ENCODE assay signal across 32 mouse cellular contexts in the genomic region with DNA sequence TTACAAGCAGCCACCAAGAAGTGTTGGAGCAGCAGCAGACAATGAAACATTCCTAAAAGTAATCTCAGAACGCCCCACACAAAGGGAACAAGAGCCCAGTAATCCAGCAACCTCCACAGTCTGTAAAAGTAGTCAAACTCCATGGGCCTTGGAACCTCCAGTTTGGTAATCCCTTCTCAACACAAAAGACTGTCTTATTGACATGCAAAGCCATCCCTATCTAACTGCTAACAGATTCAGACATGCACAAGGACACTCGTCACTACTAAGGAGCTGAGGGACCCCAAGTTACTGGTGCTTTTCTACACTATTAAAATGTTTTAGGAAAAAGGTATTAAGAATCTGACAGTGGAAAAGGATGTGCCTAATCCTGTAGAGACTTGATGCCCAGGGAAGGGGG. TPM values are rescaled to one million over a fixed set of nuclear protein-coding genes. Genes with fewer than 3 reads are reported as not detected.
DNase-seq lines count a peak whose midpoint lies in the region; ATAC-seq and TF ChIP-seq lines count a peak whose summit lies in the region.
"Had no signal": no experiment of that assay in that cellular context is flagged by ENCODE, and none has a peak within 500 bp of the region (broad histone marks: within the 10 kb centered on the region; RNA-seq: fewer than 3 reads in every experiment).

No protein-coding gene starts in this region.

- H3K27me3 ChIP-seq in forebrain, postnatal 0 days (ENCODE audit: insufficient read depth, low read length), result no peaks in the 10 kb centered on the region
- H3K27me3 ChIP-seq in forebrain, embryonic 16.5 days (replicated peaks; ENCODE audit: control insufficient read depth, insufficient read depth, low read length), result no peaks in the 10 kb centered on the region
- H3K27me3 ChIP-seq in midbrain, embryonic 11.5 days (ENCODE audit: control insufficient read depth, insufficient read depth, low read length), result no peaks in the 10 kb centered on the region
- no peaks in the 10 kb centered on the region for H3K27me3 ChIP-seq in midbrain, embryonic 16.5 days (ENCODE audit: control insufficient read depth, insufficient read depth, low read depth, low read length)
- no peaks in the 10 kb centered on the region for H3K27me3 ChIP-seq in stomach, postnatal 0 days (ENCODE audit: control insufficient read depth, insufficient read depth, low read length)
- H3K27me3 ChIP-seq: CH12.LX; embryonic facial prominence, embryonic 12.5 days; heart, embryonic 13.5 days; liver, embryonic 12.5 days; neural tube, embryonic 12.5 days had no signal

- no peak for TF ChIP-seq CTCF in forebrain, postnatal 0 days (IDR thresholded peaks at IDR 0.05; ENCODE audit: low read depth)
- no peak for TF ChIP-seq CTCF in stomach, postnatal 0 days (IDR thresholded peaks at IDR 0.05; ENCODE audit: low read depth)

- no peak overlapping the region; the same call in 1 of the 2 replicates for H3K27ac ChIP-seq in forebrain, postnatal 0 days (ENCODE audit: low read depth, low read length)
- no peak overlapping the region for H3K27ac ChIP-seq in forebrain, embryonic 16.5 days (ENCODE audit: low read length)
- peak overlapping the region; percentile 59 for H3K27ac ChIP-seq in midbrain, embryonic 11.5 days (ENCODE audit: low read depth, low read length)
- H3K27ac ChIP-seq in midbrain, embryonic 16.5 days (ENCODE audit: low read length), result no peak overlapping the region
- no peak overlapping the region for H3K27ac ChIP-seq in stomach, postnatal 0 days (replicated peaks)
- H3K27ac ChIP-seq: embryonic facial prominence, embryonic 12.5 days; heart, embryonic 13.5 days; kidney, postnatal 0 days; liver, embryonic 12.5 days; macrophage; neural tube, embryonic 12.5 days had no signal

- peaks cover 40% of the 10 kb centered on the region for H3K36me3 ChIP-seq in forebrain, postnatal 0 days (ENCODE audit: insufficient read depth)
- peaks cover 22% of the 10 kb centered on the region for H3K36me3 ChIP-seq in forebrain, embryonic 16.5 days (ENCODE audit: control insufficient read depth, insufficient read depth)
- H3K36me3 ChIP-seq in midbrain, embryonic 11.5 days (ENCODE audit: control insufficient read depth, insufficient read depth, low read length), result peaks cover 5% of the 10 kb centered on the region; the same call in 1 of the 2 replicates
- peaks cover 7% of the 10 kb centered on the region for H3K36me3 ChIP-seq in midbrain, embryonic 16.5 days (ENCODE audit: control insufficient read depth, insufficient read depth, low read length)
- peaks cover 6% of the 10 kb centered on the region; the same call in 1 of the 2 replicates for H3K36me3 ChIP-seq in stomach, postnatal 0 days (ENCODE audit: control insufficient read depth, insufficient read depth, low read length)

- ATAC-seq in forebrain, postnatal 0 days, result peak; percentile 40; the same call in 1 of the 2 replicates
- no peak for ATAC-seq in forebrain, embryonic 16.5 days
- ATAC-seq in midbrain, embryonic 11.5 days (ENCODE audit: low FRiP score), result peak; percentile 93
- ATAC-seq in midbrain, embryonic 16.5 days, result peak; percentile 85
- no peak for ATAC-seq in stomach, postnatal 0 days (ENCODE audit: low FRiP score, low TSS enrichment)
- ATAC-seq: intestine, embryonic 16.5 days; liver, embryonic 12.5 days; liver, postnatal 0 days; lung, postnatal 0 days had no signal

- H3K9me3 ChIP-seq in forebrain, postnatal 0 days (ENCODE audit: low read length), result no peaks in the 10 kb centered on the region
- H3K9me3 ChIP-seq in forebrain, embryonic 16.5 days (ENCODE audit: control insufficient read depth, low read length), result no peaks in the 10 kb centered on the region
- H3K9me3 ChIP-seq in midbrain, embryonic 11.5 days (ENCODE audit: control insufficient read depth, low read length), result no peaks in the 10 kb centered on the region
- no peaks in the 10 kb centered on the region for H3K9me3 ChIP-seq in midbrain, embryonic 16.5 days (replicated peaks; ENCODE audit: control insufficient read depth, low read length, poor library complexity, severe bottlenecking)
- H3K9me3 ChIP-seq in stomach, postnatal 0 days (ENCODE audit: control insufficient read depth, low read length), result no peaks in the 10 kb centered on the region
- H3K9me3 ChIP-seq: embryonic facial prominence, embryonic 12.5 days; heart, embryonic 13.5 days; liver, embryonic 12.5 days; neural tube, embryonic 12.5 days had no signal

- no peak for TF ChIP-seq EP300 in stomach, postnatal 0 days (optimal IDR thresholded peaks at IDR 0.05)

- H3K9ac ChIP-seq in forebrain, postnatal 0 days, result no peak overlapping the region
- H3K9ac ChIP-seq in forebrain, embryonic 16.5 days (replicated peaks; ENCODE audit: low read depth, low read length), result no peak overlapping the region
- H3K9ac ChIP-seq in midbrain, embryonic 11.5 days (ENCODE audit: low read length), result no peak overlapping the region
- no peak overlapping the region for H3K9ac ChIP-seq in midbrain, embryonic 16.5 days (ENCODE audit: low read depth, low read length)
- H3K9ac ChIP-seq in stomach, postnatal 0 days (ENCODE audit: low read length), result no peak overlapping the region
- H3K9ac ChIP-seq: embryonic facial prominence, embryonic 12.5 days; heart, embryonic 13.5 days; liver, embryonic 12.5 days; liver, postnatal 0 days; neural tube, embryonic 12.5 days had no signal

- no peaks in the 10 kb centered on the region for H3K4me1 ChIP-seq in forebrain, postnatal 0 days (ENCODE audit: insufficient read depth)
- H3K4me1 ChIP-seq in forebrain, embryonic 16.5 days (replicated peaks; ENCODE audit: control insufficient read depth, insufficient read depth, low read length), result no peaks in the 10 kb centered on the region
- H3K4me1 ChIP-seq in midbrain, embryonic 11.5 days (ENCODE audit: control insufficient read depth, insufficient read depth, low read length), result peaks cover 7% of the 10 kb centered on the region; the same call in 1 of the 2 replicates
- no peaks in the 10 kb centered on the region for H3K4me1 ChIP-seq in midbrain, embryonic 16.5 days (ENCODE audit: control insufficient read depth, insufficient read depth, low read length)
- no peaks in the 10 kb centered on the region for H3K4me1 ChIP-seq in stomach, postnatal 0 days (replicated peaks; ENCODE audit: control insufficient read depth, insufficient read depth)
- H3K4me1 ChIP-seq: embryonic facial prominence, embryonic 12.5 days; heart, embryonic 13.5 days; liver, embryonic 12.5 days; neural tube, embryonic 12.5 days had no signal

- 22% methylated on average over 2 of the region's 2 CpGs for WGBS in forebrain, postnatal 0 days
- WGBS in forebrain, embryonic 16.5 days, result 15% methylated on average over 2 of the region's 2 CpGs
- WGBS in midbrain, embryonic 11.5 days, result 15% methylated on average over 2 of the region's 2 CpGs
- 4% methylated on average over 2 of the region's 2 CpGs for WGBS in midbrain, embryonic 16.5 days
- 75% methylated on average over 2 of the region's 2 CpGs for WGBS in stomach, postnatal 0 days

- peak; percentile 26 for DNase-seq in embryo, embryonic 10.5 days (ENCODE audit: low spot score)
- no peak for DNase-seq in embryo, embryonic 9.5 days (ENCODE audit: extremely low spot score)
- no peak for DNase-seq in forebrain, postnatal 0 days
- DNase-seq in midbrain, embryonic 11.5 days (ENCODE audit: low spot score, missing footprints), result peak; percentile 87
- no peak for DNase-seq in stomach, postnatal 0 days (ENCODE audit: low spot score)
- DNase-seq in natural killer cell, adult 2 months (ENCODE audit: low spot score in 2 of 2), result no peak
- DNase-seq: adrenal gland, postnatal 10 days; cerebellum, adult 18-20 months; cerebellum, postnatal 10 days; gastrocnemius, postnatal 10 days; heart, postnatal 10 days; kidney, adult 8-10 months; layer of hippocampus, postnatal 36 days; left cerebral cortex, postnatal 4 days; liver, postnatal 0 days; right cerebral cortex, postnatal 4 days; thymus, adult 2 months; thymus, postnatal 36 days had no signal

- no peak overlapping the region for H3K4me3 ChIP-seq in forebrain, postnatal 0 days (ENCODE audit: low read depth, low read length)
- no peak overlapping the region for H3K4me3 ChIP-seq in forebrain, embryonic 16.5 days (replicated peaks; ENCODE audit: low read length)
- no peak overlapping the region for H3K4me3 ChIP-seq in midbrain, embryonic 11.5 days (ENCODE audit: low read depth, low read length)
- H3K4me3 ChIP-seq in midbrain, embryonic 16.5 days (ENCODE audit: low read depth, low read length), result no peak overlapping the region
- no peak overlapping the region for H3K4me3 ChIP-seq in stomach, postnatal 0 days (ENCODE audit: low read depth, low read length)
- H3K4me3 ChIP-seq: embryonic facial prominence, embryonic 12.5 days; heart, embryonic 13.5 days; liver, embryonic 12.5 days; neural tube, embryonic 12.5 days had no signal

- no peak overlapping the region for H3K4me2 ChIP-seq in forebrain, postnatal 0 days (ENCODE audit: low read depth)
- no peak overlapping the region for H3K4me2 ChIP-seq in forebrain, embryonic 16.5 days (ENCODE audit: low read length)
- no peak overlapping the region for H3K4me2 ChIP-seq in midbrain, embryonic 11.5 days
- no peak overlapping the region for H3K4me2 ChIP-seq in midbrain, embryonic 16.5 days (ENCODE audit: low read length)
- H3K4me2 ChIP-seq in stomach, postnatal 0 days (replicated peaks; ENCODE audit: low read depth), result no peak overlapping the region
- H3K4me2 ChIP-seq: embryonic facial prominence, embryonic 12.5 days; heart, embryonic 13.5 days; liver, embryonic 12.5 days; neural tube, embryonic 12.5 days had no signal

RNA-seq across cellular contexts. Expression of a gene that starts 33.9 kb away (rescaled TPM):
- total RNA-seq in forebrain, postnatal 0 days (2014; rRNA removed), result 1.2 and 2.1 TPM in 2 replicates
- 2.1 and 3.1 TPM in 2 replicates for polyA plus RNA-seq in forebrain, postnatal 0 days (2015; fragmentation: Nextera tagmentation; extraction: Ambion mirVana)
- polyA plus RNA-seq in forebrain, embryonic 16.5 days (2015; fragmentation: Nextera tagmentation; extraction: Ambion mirVana), result 0.98 and 1.2 TPM in 2 replicates
- polyA plus RNA-seq in midbrain, embryonic 11.5 days (2014; fragmentation: Nextera tagmentation; extraction: Ambion mirVana), result 3.2 and 4.0 TPM in 2 replicates
- polyA plus RNA-seq in midbrain, embryonic 16.5 days (2015; fragmentation: Nextera tagmentation; extraction: Ambion mirVana), result 2.0 and 2.5 TPM in 2 replicates
- polyA plus RNA-seq in stomach, postnatal 0 days (2015; fragmentation: Nextera tagmentation; extraction: Ambion mirVana), result 1.4 and 1.8 TPM in 2 replicates
- total RNA-seq: ES-E14; hematopoietic stem cell, adult 5-6 weeks; megakaryocyte-erythroid progenitor cell, adult 5-6 weeks had no signal

RNA-seq across cellular contexts. Expression of a gene that starts 43.4 kb away (rescaled TPM):
- 149 and 209 TPM in 2 replicates for total RNA-seq in forebrain, postnatal 0 days (2014; rRNA removed)
- 38.4 and 60.2 TPM in 2 replicates for polyA plus RNA-seq in forebrain, postnatal 0 days (2015; fragmentation: Nextera tagmentation; extraction: Ambion mirVana)
- polyA plus RNA-seq in forebrain, embryonic 16.5 days (2015; fragmentation: Nextera tagmentation; extraction: Ambion mirVana), result 95.4 and 96.8 TPM in 2 replicates
- 53.9 and 55.9 TPM in 2 replicates for polyA plus RNA-seq in midbrain, embryonic 11.5 days (2014; fragmentation: Nextera tagmentation; extraction: Ambion mirVana)
- 99.8 and 106 TPM in 2 replicates for polyA plus RNA-seq in midbrain, embryonic 16.5 days (2015; fragmentation: Nextera tagmentation; extraction: Ambion mirVana)
- polyA plus RNA-seq in stomach, postnatal 0 days (2015; fragmentation: Nextera tagmentation; extraction: Ambion mirVana), result 12.6 and 12.9 TPM in 2 replicates

Comparison
In these comparisons a context has a peak if more than half of its experiments do, and no peak if none do; other contexts are left out.
1. DNase-seq: peak in embryo, embryonic 10.5 days (single experiment) and midbrain, embryonic 11.5 days (single experiment); none in embryo, embryonic 9.5 days (single experiment), forebrain, postnatal 0 days (single experiment), stomach, postnatal 0 days (single experiment) and natural killer cell, adult 2 months (0 of 2).
2. ATAC-seq: peak in forebrain, postnatal 0 days (single experiment), midbrain, embryonic 11.5 days (single experiment) and midbrain, embryonic 16.5 days (single experiment); none in forebrain, embryonic 16.5 days (single experiment) and stomach, postnatal 0 days (single experiment).